Mouse (Mus musculus) spleen, embryonic (tissue): Measurements from ENCODE around the gene Bhlha15.

Experiments used
- CTCF ChIA-PET: fragments of 350-600 bp; sonication (Branson Sonifier 250); formaldehyde crosslinking; loops from one replicate; lab custom pipeline; 2022; lab: Charles Lee

Bhlha15 gene

DNA sequence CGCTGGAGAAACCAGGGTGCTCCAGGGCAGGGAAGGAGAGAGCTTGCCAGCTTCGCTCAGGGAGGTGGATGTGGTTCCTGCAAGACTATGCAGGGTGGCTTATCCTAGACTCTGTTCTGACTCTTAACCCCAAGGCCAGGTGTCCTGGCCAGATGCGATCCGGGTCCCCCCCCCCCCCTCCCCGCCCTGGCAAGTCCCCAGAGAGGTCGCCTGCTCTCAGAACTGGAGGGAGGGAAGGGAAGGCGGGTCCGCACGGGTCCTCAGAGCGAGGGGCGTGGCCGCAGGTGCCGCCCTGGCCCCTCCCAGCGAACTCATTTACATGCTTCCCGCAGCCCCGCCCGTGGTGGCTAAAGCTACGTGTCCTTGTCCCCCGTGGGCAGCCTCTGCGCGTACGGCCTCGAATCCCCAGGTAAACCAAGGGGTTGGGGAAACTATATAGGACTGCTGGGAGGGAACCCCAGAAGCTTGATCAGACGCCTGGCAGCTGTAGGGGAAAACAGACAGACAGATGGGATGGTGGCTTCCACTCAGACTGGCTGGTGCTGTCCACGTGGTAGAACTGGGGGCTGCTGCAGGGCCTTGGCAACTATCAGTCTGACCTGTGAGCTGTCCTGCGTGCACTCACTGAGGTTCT, at the start of gene Bhlha15:
Gene Bhlha15, plus strand, starts transcription at position 337 of the 634 bp plus-strand sequence.
- CTCF ChIA-PET: interaction anchor here (0.5 to 1.0 kb wide), 3 partner anchors 18 to 37 kb away, joined by 3 to 6 read pairs (median 3); no protein-coding TSS in a partner anchor

DNA sequence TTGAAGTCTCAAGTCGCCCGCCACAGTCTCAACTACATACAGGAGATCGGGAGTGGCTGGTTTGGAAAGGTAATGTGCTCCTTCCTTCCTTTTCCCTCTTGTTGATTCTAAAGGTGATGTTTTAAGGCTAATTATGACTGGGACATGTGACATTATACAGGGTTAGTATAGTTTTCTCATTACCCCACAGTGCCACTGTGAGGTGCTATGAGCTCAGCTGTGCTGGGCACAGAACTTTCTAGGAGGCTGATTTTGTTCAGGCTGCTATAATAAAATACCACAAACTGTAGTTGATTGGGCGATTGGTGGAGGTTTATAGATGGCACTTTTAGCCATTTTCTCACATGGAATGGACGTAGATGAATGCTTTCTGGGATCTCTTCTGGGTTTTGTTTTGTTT, 46.6 kb upstream of the Bhlha15 start:
- CTCF ChIA-PET: no interaction called here

DNA sequence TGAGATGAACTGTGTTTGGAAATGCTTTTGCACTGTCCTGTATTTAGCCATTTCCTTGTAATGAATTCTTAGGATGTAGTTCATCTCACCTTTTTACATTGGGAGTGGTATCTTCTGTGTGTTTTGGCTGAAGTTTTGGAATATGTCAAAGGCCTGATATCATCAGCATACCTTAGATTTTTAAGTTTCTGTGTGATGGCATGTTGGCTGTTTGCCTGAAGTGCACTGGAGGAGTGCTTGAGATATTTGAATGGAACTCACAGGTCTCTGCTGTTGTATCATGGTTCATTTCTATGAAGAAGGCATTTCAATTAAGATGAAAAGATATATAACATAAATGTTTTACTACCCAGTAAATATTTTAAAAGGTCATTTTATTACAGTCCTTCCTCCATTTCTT, 43.2 kb upstream of the Bhlha15 start:
- CTCF ChIA-PET: no interaction called here

DNA sequence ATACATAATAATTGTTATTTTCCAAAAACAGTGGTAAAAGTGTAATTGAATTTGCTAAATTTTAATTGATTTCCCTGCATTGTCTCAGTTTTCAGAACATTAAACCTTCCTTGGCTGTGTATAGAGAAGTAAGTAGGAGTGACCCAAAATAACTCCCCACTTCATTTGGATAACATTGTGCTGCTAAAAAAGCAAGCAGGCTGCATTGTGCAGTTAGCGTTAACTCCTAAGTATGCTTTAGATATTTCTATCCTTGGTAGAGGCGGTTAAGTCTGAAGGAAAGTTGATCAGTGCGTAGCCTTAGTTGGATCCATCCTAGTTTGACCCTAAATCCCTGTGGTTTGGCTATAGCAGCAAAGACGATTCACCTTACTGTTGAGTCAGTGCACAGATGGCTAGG, 40.6 kb upstream of the Bhlha15 start:
- CTCF ChIA-PET: interaction anchor here (0.6 kb wide), 1 partner anchor 16 kb away, joined by 3 read pairs; no protein-coding TSS in a partner anchor

DNA sequence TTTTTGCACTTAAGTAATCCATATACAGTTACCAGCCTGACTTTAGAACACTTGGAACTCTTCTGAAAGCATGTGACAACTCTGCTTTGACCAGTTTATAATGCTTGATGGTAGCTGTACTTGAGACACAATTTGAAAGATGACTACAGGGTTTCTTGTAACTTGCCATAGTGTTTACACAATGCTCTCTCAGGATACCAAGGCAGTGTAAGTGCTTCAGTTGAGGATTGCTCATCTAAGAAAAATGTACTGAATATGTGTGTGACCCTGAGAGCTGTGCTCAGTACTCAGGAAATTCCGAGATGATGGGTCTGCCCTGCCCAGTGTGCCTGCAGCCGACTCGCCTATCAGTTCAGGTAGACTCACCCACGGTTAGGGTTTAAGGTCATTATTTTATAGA, 38.8 kb upstream of the Bhlha15 start:
- CTCF ChIA-PET: interaction anchor here (0.7 kb wide), 1 partner anchor 14 kb away, joined by 3 read pairs; no protein-coding TSS in a partner anchor

DNA sequence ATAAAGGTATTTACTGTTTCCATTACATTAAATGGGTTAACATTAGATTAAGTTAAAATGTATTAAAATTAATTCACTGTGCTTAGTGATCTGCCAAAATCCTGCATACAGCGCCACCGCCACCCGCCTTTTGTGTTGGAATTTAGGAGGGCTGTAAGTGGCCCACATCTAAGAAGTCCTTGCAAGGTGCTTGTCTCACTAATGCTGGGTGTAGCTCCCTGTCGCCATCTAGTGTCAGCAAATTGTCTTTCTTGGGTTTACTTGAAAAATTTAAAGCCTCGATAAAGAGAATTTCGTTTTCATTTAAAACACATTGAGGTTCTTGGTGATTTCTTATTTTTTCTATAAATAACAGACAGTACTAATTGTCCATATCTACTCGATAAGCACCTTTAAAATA, 35.6 kb upstream of the Bhlha15 start:
- CTCF ChIA-PET: interaction anchor here (0.9 to 1.0 kb wide), 4 partner anchors 58 to 116 kb away, joined by 3 to 4 read pairs (median 4); no protein-coding TSS in a partner anchor

DNA sequence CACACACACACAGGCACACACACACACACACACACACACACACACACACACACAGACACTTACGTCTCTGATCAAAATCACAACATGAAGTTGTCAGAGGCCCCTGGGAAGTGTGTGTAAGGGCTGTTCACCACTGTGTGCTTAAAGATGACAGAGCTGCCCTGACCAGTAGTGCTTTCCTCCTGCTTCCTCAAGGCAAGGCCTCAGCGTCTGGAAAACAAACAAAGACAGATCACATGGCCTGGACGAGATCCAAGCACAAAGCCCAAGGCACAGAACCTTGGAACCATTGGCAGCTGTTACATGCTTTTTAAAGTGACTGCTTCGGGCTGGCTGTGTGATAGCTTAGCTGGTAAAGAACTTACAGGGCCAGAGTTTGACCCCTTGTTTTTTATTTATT, 31.5 kb upstream of the Bhlha15 start:
- CTCF ChIA-PET: no interaction called here

DNA sequence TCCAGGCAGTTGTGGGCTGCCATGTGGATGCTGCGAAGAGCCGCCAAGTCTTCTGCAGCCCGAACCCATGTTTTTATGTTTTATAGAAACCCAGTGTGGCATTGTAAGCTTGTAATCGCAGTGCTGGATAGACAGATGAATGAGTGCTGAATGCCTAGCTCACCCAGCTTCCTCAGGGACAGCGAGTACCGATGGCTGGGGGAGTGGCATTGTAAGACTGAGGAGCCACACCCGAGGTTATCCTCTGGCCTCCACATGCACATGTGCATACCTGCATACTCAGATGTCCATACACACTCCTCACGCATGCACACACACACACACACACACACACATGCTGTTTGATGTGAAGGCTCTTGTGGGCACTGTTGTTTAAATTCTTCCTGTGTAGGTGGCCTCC, 30.9 kb upstream of the Bhlha15 start:
- CTCF ChIA-PET: no interaction called here

DNA sequence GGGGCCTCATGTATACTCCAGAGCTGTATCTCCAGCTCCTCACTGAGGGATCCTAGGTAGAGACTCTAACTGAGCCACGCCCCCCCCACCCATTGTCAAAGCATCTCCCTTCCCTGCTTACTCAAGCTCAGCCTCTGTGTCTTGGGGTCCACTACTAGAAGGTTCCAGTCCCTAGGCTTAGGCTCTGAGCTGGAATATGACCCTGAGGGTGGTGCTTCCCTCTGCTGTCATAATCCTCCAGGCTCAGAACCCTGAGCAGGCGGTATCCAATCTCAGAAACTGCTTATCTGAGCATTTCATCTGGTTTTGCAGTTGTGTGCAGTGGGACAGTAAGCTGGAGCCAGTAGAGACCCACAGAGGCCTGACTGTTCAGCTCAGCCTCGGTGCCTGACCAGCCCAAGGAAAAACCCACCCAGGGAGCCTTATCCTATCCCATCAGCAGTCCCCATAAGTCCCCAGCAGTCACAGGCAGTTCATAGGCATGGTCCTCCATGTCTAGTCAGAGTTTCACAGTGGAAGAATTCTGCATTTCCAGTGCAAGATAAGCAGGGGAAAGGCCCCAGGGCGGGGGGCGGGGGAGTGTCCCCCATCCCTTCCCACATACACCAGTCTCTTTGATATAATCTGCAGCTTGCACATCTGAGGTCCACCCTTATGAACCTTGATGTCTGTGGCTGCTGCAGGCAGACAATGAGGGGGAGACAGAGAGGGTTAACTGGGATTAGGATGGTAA, 27.8 kb upstream of the Bhlha15 start:
- CTCF ChIA-PET: interaction anchor here (0.5 kb wide), 1 partner anchor 17 kb away, joined by 8 read pairs; no protein-coding TSS in a partner anchor

DNA sequence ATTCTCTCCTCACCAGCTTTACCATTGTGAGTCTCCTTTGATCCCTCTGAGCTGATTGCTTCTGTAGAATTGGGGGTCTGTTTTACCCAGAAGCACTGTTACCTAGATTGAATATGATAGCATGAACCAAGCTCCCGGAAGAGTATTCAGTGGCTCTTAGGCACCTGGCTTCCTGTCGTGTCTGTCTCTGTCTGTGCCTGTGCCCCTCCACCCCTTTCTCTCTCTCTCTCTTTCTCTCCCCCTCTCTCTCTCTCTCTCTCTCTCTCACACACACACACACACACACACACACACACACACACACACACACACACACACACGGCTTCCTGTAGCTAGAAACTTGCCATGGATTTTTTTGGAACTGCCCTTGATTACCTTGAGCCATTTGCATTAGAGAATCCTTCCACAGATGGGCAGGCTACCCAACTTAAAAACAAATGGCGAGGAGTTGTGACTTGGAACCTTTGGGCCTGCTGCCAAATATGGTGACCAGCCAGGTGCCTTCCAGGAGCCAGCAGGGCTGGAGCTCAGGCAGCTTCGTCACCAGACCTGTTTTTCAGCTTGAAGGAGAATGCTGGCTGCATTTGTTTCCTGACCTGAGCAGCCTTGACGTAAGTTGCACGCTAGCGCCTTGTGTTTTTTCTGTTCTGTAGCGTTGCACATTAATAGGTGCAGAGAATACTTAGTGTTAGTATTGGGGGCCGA, 27.1 kb upstream of the Bhlha15 start:
- CTCF ChIA-PET: interaction anchor here (0.5 kb wide), 1 partner anchor 17 kb away, joined by 8 read pairs; no protein-coding TSS in a partner anchor

DNA sequence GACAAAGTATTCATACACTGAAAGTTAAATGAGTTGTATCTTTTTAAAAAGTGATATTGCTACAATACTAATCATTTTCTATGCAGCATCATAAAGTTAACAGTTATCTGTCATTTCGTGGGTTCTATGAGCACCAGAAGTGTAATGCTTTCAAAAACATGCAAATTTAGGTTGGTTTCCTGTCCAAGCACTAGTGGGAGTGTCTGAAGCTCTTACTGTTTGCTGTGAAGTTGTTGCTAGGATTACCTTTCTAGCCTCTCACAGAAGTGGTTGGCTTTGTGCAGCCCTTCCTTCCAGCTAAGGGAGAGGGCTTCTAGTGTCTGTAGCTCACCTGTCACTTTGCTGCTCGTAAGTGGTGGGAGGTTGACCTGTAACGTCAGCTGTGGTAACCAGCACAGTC, 24.3 kb upstream of the Bhlha15 start:
- CTCF ChIA-PET: interaction anchor here (0.6 kb wide), 1 partner anchor 15 kb away, joined by 3 read pairs; no protein-coding TSS in a partner anchor

DNA sequence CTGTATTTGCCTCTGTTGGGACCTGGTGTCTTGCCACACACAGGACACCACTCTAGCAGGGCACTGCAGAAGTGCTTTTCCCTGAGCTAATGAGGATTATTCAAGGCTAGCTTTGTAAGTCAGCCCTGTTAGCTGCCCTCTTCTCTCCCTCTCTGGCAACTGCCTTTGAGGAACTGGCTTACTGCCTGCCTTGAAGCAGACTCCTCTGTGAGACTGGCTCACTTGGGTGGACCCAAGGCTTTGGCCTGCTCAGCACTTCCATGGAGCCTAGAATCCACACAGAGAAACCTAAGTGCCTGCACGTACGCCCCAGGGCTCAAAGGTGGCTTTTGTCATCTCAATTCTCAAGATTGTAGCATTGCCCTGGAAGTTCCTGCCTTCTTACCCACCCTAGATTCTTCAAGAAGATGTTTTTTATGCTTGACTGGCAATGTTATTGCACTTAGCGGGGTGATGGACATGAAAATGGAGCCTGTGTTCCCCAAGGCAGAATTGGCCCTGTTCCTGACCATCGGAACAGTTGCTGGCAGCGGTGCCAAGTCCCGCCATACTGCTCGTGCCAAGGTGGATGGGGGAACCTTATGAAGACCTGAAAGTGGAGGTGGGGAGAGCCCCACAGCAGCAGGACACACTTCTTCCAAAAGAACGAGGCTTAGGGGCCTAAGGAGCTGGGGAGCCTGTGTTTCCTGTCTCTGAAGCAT, 20.7 kb upstream of the Bhlha15 start:
- CTCF ChIA-PET: no interaction called here

DNA sequence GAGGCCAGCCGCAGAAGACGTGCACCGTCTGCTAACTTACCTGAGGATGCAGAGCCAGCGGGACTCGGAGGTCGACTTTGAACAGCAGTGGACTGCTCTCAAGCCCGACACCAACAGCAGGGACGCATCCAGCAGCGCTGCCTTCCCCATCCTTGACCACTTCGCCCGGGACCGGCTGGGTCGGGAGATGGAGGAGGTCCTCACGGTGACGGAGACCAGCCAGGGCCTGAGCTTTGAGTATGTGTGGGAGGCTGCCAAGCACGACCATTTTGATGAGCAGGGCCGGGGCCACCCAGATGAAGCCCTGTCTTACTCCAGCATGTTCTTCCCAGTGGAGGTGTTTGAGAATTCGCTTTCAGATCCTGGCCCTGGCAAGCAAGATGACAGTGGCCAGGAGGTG, 16.4 kb upstream of the Bhlha15 start:
- CTCF ChIA-PET: no interaction called here

DNA sequence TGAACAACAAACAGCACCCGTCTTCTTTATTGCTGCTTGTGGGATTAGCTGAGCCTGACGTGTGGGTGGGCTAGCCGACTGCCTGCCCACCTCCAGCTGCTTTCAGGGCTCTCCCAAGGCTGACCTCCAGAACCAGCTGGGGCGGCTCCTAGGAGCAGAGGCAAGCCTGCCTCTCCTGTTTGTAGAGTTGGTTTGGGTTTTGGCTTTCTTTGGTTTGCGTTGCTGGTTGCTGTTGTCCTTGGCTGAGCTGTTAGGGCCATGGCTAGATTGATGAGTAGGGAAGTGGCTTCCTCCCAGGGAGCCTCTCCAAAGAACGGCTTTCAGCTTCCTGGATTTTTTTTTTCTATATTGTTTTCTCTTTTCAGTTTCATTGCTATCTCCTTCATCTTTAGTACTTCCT, 11.9 kb upstream of the Bhlha15 start:
- CTCF ChIA-PET: no interaction called here

DNA sequence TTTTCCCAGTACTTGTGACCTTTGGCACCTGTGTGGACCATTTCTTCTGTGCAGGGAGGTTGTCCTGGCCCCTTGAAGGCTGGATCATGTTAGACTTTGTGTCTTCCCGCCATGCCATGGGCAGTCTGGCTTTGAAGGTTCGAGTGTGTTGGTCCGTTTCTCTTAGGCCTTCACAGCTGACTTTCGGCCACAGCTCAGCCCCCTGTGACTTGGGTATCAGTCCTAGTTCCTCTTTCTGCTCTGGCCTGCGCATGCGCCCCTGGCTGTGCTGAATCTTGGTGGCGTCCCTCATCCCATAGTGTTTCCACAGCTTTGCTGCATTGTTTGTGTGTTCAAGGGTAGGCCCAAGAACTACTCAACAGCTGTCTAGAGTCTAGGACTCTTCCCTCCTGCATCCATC, 8.8 kb upstream of the Bhlha15 start:
- CTCF ChIA-PET: interaction anchor here (1.1 kb wide), 1 partner anchor 26 kb away, joined by 4 read pairs; no protein-coding TSS in a partner anchor

DNA sequence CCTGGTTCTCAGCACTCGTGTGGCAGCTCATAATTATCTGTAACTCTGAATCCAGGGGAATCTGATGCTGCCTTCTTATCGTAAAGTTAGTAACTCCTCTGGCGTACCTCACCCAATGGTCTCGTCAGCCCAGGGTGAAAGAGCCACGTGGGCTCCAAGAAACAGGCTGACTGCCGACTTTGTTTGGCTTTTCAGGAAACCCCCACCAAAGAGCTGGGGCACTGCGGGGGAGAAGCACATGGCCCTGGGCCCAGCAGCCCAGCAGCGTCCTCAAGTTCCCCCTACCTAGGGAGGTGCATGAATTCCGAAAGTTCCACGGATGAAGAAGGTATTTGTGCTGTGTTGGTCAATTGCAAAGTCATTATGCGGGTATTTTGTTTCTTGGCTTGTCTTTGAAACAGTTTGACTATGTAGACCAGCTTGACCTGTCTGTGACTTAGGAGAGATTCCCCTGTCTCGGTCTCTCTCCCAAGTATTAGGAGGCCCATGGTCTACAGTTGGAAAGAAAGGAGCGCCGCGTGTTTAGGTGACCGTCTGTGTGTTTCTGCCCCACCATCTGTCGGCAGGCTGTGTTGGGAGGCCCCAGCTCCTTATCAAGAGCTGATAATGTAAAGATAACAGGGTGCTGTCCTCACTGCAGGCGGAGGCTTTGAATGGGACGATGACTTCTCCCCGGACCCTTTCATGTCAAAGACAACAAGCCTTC, 7.4 kb upstream of the Bhlha15 start:
- CTCF ChIA-PET: no interaction called here

DNA sequence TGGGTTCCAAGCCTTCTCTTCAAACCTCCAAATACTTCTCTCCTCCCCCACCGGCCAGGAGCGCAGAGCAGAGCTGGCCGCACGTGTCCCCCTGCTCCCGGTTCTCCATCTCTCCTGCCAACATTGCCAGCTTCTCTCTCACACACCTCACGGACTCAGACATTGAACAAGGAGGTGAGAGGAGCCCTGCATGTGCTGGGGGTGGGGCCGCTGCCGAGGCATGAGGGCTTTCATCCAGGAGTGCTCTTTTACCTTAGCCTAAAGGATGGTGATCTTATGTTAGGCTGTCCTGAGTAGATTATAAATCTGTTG, 6.9 kb upstream of the Bhlha15 start:
- CTCF ChIA-PET: no interaction called here

DNA sequence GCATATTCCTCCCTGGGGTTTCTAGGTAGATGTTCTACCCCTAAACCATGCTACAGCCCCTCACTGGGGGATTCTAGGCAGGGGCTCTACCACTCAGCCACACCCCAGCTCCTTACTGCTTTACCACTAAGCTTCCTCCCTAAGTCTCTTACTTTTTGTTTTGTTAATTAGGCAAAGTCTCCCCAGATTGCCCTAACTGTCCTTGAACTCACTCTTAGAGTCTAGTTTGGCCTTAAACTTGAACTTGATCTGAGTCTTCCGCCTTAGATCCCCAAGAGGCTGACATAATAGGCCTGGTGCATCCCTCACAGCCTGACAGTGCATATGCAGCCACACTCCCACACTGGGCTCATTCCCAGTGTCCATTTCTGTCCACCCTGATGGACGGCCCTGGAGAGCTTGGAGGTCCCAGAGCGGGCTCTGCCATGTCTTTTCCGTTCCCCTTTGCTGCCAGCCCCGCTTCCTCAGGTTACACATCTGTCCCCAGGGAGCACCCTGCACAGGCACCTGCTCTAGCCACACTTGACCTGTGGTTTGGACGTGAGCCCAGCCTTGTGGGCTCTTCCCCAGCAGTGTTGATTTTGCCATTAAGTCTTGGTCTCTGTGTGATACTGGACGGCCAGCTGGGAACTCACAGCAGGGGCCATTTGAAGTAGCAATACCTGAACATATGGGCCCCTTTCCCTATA, 6.3 kb upstream of the Bhlha15 start:
- CTCF ChIA-PET: no interaction called here

DNA sequence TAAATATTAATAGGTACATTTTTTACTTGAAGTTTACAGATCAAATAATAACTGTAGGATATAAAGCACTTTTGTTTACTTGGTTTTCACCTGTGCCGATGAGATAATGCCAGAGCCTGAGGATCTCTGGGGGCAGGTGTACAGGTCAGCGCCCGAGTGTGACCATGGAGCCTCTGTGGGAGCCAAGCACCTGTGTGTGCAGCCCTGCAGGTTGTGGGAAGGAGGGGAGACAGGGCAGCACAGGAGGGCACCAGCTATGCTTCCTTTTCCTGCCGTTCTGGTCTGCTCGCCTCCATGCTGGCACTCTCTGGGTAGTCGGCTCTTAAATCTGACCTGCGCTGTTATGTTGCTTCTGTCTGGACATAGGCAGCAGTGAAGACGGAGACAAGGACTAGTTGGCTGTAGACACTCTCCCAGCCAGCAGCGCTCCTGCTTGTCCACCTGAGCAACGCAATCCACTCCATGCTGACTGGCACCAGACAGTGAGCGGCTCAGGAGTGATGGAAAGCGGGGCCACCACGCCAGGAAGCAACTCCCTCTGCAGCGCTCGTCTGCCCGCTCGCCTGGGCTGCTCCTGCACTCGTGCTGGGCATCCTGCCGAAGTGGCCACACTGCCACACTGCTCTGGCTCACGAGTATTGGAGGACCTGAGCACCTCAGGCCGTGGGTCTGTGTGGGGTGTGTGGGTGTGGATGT, 5.6 kb upstream of the Bhlha15 start:
- CTCF ChIA-PET: interaction anchor here (0.7 kb wide), 1 partner anchor 169 kb away, joined by 3 read pairs; no protein-coding TSS in a partner anchor

DNA sequence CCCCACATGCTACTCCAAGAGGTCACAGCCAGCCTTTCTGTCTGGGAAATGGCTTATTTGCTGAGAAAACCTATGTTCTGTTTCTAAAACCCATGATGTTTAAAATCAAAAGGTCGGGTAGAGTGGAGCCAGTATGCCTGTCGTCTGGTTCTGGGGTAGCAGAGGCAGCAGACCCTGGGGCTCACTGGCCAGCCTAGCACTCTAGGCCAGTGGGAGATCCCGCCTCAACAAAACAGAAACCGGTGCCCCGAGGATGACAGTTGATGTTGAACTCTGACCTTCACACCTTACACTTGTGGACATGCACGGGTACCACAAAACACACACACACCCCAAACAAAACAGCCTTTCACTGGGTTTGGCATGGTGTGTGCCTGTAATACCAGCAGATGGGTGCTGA, 1.7 kb upstream of the Bhlha15 start:
- CTCF ChIA-PET: no interaction called here
